Mouse (Mus musculus) hindbrain, postnatal 0 days (tissue): ENCODE data around the gene Rpn1. TPM values are rescaled to one million over a fixed set of nuclear protein-coding genes. Genes with fewer than 3 reads are reported as not detected.
"Not testable (repeated sequence)": the region's sequence is repeated elsewhere in the genome, so short reads cannot be mapped to it uniquely, and the experiment has no call there.

ENCODE experiments used
- ATAC-seq: fragments of 200-750 bp; cut with Nextera tagmentation; 2 replicates; pipeline ENCODE4 v1.8.0; 2017; ENCODE audit warnings: mild to moderate bottlenecking, moderate TSS enrichment, moderate library complexity
- DNase-seq: peaks from one replicate; pipeline ENCODE4 v3.0.0-alpha.2; 2015; ENCODE audit warnings: low spot score
- H3K27ac ChIP-seq: fragments of 300-500 bp; sonication (generic); 2 replicates; pipeline ENCODE4 v1.5.1; 2014; ENCODE audit warnings: mild to moderate bottlenecking
- H3K27me3 ChIP-seq: fragments of 300-500 bp; sonication (generic); 2 replicates; pipeline ENCODE4 v1.6.1; 2014; ENCODE audit warnings: low read length, mixed read lengths; ENCODE audit not compliant: insufficient read depth
- H3K36me3 ChIP-seq: fragments of 300-500 bp; sonication (generic); 2 replicates; pipeline ENCODE4 v1.6.1; 2014; ENCODE audit warnings: low read length, mixed read lengths; ENCODE audit not compliant: insufficient read depth
- H3K4me1 ChIP-seq: fragments of 300-500 bp; sonication (generic); 2 replicates; pipeline ENCODE4 v1.6.1; 2014; ENCODE audit warnings: antibody characterized with exemption, low read length, mixed read lengths; ENCODE audit not compliant: insufficient read depth
- H3K4me2 ChIP-seq: fragments of 300-500 bp; sonication (generic); 2 replicates; pipeline ENCODE4 v1.6.1; 2014; ENCODE audit warnings: low read depth, mild to moderate bottlenecking, low read length, moderate library complexity, mixed read lengths
- H3K4me3 ChIP-seq: fragments of 300-500 bp; sonication (generic); 2 replicates; pipeline ENCODE4 v1.5.1; 2014; ENCODE audit warnings: low read length
- H3K9ac ChIP-seq: fragments of 300-500 bp; sonication (generic); replicated peaks from 2 replicates; pipeline ENCODE4 v1.6.1; 2014; ENCODE audit warnings: mild to moderate bottlenecking, low read length, moderate library complexity, mixed read lengths
- H3K9me3 ChIP-seq: fragments of 300-500 bp; sonication (generic); 2 replicates; pipeline ENCODE4 v1.6.1; 2016; ENCODE audit warnings: low read length, mixed read lengths
- CTCF ChIP-seq: IDR thresholded peaks from 2 replicates; pipeline ENCODE4 v1.5.1; 2016; ENCODE audit warnings: antibody characterized with exemption, control low read depth, low read depth
- WGBS: fragments of 180-500 bp; shearing (Covaris S2); extraction: QIAGEN DNeasy Blood & Tissue Kit; methylation state at CpG from one replicate; pipeline ENCODE4 v1.1.7; 2014; 5-methylcytosine and 5-hydroxymethylcytosine counted together
- polyA plus RNA-seq: library from polyadenylated mRNA; unstranded; fragments of >200 nt; fragmentation: Nextera tagmentation; extraction: Ambion mirVana; gene quantifications from 2 replicates; pipeline ENCODE4 v1.2.1, GENCODE M21; 2015
- total RNA-seq: library from RNA; depleted of rRNA; stranded (reverse); fragments of >200 nt; gene quantifications from 2 replicates; pipeline ENCODE4 v1.2.3, GENCODE M21; 2014

Rpn1 gene
- total and polyA plus RNA-seq, 2 experiments from 2014 or later, result 225 to 242 TPM

GRCm38 (mm10) chr6:88117184-88117575, 32.9 kb downstream of the Rpn1 start:
- no peak overlapping the region for H3K4me2 ChIP-seq
- H3K27me3 ChIP-seq, result no peaks in the 10 kb centered on the region
- no peak overlapping the region for H3K9ac ChIP-seq
- H3K9me3 ChIP-seq, result no peaks in the 10 kb centered on the region
- 70% methylated on average over 10 of the region's 10 CpGs for WGBS
- H3K27ac ChIP-seq, result no peak overlapping the region
- no peaks in the 10 kb centered on the region for H3K36me3 ChIP-seq
- no peak overlapping the region for H3K4me3 ChIP-seq
- 0 out of 2 replicates have a peak, but pooled peaks cover 3% of the 10 kb centered on the region for H3K4me1 ChIP-seq
- ATAC-seq, result no peak
- TF ChIP-seq CTCF, result no peak
- DNase-seq, result no peak

GRCm38 (mm10) chr6:88119309-88119708, 35.0 kb downstream of the Rpn1 start:
- Histone ChIP-seq H3K9ac (no peak overlapping the region), H3K9me3 (no peaks in the 10 kb centered on the region), H3K4me1 (0 out of 2 replicates have a peak, but pooled peaks cover 3% of the 10 kb centered on the region), H3K36me3 (no peaks in the 10 kb centered on the region), H3K4me2 (no peak overlapping the region), H3K27ac (no peak overlapping the region), H3K27me3 (no peaks in the 10 kb centered on the region), H3K4me3 (no peak overlapping the region)
- WGBS, result 79% methylated on average over 5 of the region's 5 CpGs
- peak; percentile 20; the same call in 1 of the 2 replicates for TF ChIP-seq CTCF
- no peak for ATAC-seq
- no peak for DNase-seq

- DNase-seq (no peak), ATAC-seq (no peak)
- WGBS, result 91% methylated on average over 7 of the region's 7 CpGs
- Histone ChIP-seq H3K4me2 (no peak overlapping the region), H3K9me3 (no peaks in the 10 kb centered on the region), H3K4me3 (no peak overlapping the region), H3K27me3 (no peaks in the 10 kb centered on the region), H3K27ac (no peak overlapping the region), H3K4me1 (0 out of 2 replicates have a peak, but pooled peaks cover 3% of the 10 kb centered on the region), H3K36me3 (no peaks in the 10 kb centered on the region), H3K9ac (no peak overlapping the region)
- no peak for TF ChIP-seq CTCF
Measured at GRCm38 (mm10) chr6:88120813-88121212, 36.5 kb downstream of the Rpn1 start.

GRCm38 (mm10) chr6:88121781-88122180, 37.5 kb downstream of the Rpn1 start:
- WGBS, result 71% methylated on average over 2 of the region's 2 CpGs
- no peaks in the 10 kb centered on the region for H3K27me3 ChIP-seq

GRCm38 (mm10) chr6:88123150-88123857, 39.0 kb downstream of the Rpn1 start:
- ATAC-seq (no peak; the same call in 1 of the 2 replicates), DNase-seq (no peak)
- 44% methylated on average over 11 of the region's 11 CpGs for WGBS
- Histone ChIP-seq H3K4me2 (peak overlapping the region; percentile 40), H3K27ac (no peak overlapping the region), H3K4me3 (no peak overlapping the region), H3K4me1 (no peaks in the 10 kb centered on the region), H3K36me3 (no peaks in the 10 kb centered on the region), H3K9me3 (no peaks in the 10 kb centered on the region), H3K9ac (no peak overlapping the region), H3K27me3 (no peaks in the 10 kb centered on the region)
- peak; percentile 63 for TF ChIP-seq CTCF

More at GRCm38 (mm10) chr6:88121781-88122180, 37.5 kb downstream of the Rpn1 start:
- Histone ChIP-seq H3K4me2 (no peak overlapping the region), H3K9me3 (no peaks in the 10 kb centered on the region), H3K9ac (no peak overlapping the region), H3K4me1 (no peaks in the 10 kb centered on the region), H3K27ac (no peak overlapping the region), H3K36me3 (no peaks in the 10 kb centered on the region), H3K4me3 (no peak overlapping the region)
- DNase-seq (no peak), ATAC-seq (no peak)
- TF ChIP-seq CTCF, result no peak

- DNase-seq (peak; percentile 78), ATAC-seq (peak; percentile 80)
- no peaks in the 10 kb centered on the region for H3K36me3 ChIP-seq
- WGBS, result 4% methylated on average over 9 of the region's 9 CpGs
- H3K4me1 ChIP-seq, result no peaks in the 10 kb centered on the region
- H3K4me2 ChIP-seq, result peak overlapping the region; percentile 40
- H3K9ac ChIP-seq, result no peak overlapping the region
- TF ChIP-seq CTCF, result peak; percentile 75
- no peaks in the 10 kb centered on the region for H3K27me3 ChIP-seq
- H3K9me3 ChIP-seq, result no peaks in the 10 kb centered on the region
- H3K4me3 ChIP-seq, result no peak overlapping the region
- H3K27ac ChIP-seq, result no peak overlapping the region
Measured at GRCm38 (mm10) chr6:88123858-88124261, 39.6 kb downstream of the Rpn1 start.

GRCm38 (mm10) chr6:88124551-88124950, 40.3 kb downstream of the Rpn1 start:
- no peak overlapping the region for H3K4me2 ChIP-seq
- DNase-seq (no peak), ATAC-seq (no peak)
- H3K27me3 ChIP-seq, result no peaks in the 10 kb centered on the region
- H3K27ac ChIP-seq, result no peak overlapping the region
- no peaks in the 10 kb centered on the region for H3K4me1 ChIP-seq
- 84% methylated on average over 4 of the region's 4 CpGs for WGBS
- no peak overlapping the region for H3K4me3 ChIP-seq
- no peak overlapping the region for H3K9ac ChIP-seq
- H3K36me3 ChIP-seq, result no peaks in the 10 kb centered on the region
- TF ChIP-seq CTCF, result no peak
- H3K9me3 ChIP-seq, result no peaks in the 10 kb centered on the region

GRCm38 (mm10) chr6:88125815-88126214, 41.5 kb downstream of the Rpn1 start:
- H3K27me3 ChIP-seq, H3K27ac ChIP-seq, H3K4me1 ChIP-seq, DNase-seq, ATAC-seq, H3K9ac ChIP-seq, H3K4me3 ChIP-seq, H3K9me3 ChIP-seq, H3K4me2 ChIP-seq, H3K36me3 ChIP-seq: not testable (repeated sequence)
- WGBS, result 90% methylated on average over 10 of the region's 10 CpGs
